Mouse (Mus musculus): ENCODE measurements at regions not wholly inside any gene's neighbourhood (a gene's known extent, or its start where the extent isn't known, plus 50 kb on each side); places are given as distances from the start of the nearest gene placed in this dataset.

GRCm38 (mm10) chr6:51758781-51759180 is 235.1 kb downstream of the Snx10 start:
- no peak for TF ChIP-seq CTCF (IDR thresholded peaks at IDR 0.05; ENCODE audit: borderline replicate concordance, insufficient read depth, low read length)
- TF ChIP-seq POLR2A (IDR thresholded peaks at IDR 0.05; ENCODE audit: low read depth, low read length): no peak

Measured in embryonic fibroblast, embryonic 13.5 days (primary cell).